Mouse (Mus musculus) lung, adult 2 months (tissue): ENCODE measurements around the gene Tmem151b.

ENCODE experiments used
- CTCF ChIP-seq: fragments of 200-500 bp; IDR thresholded peaks from 2 replicates; pipeline ENCODE4 v1.5.1; 2011; ENCODE audit warnings: mild to moderate bottlenecking, low read length, control low read depth; ENCODE audit not compliant: insufficient read depth
- POLR2A ChIP-seq: fragments of 200-500 bp; IDR thresholded peaks from 2 replicates; pipeline ENCODE4 v1.6.1; 2011; ENCODE audit warnings: low read depth, mild to moderate bottlenecking, control low read depth, low read length, borderline replicate concordance; ENCODE audit errors: extremely low read depth

GRCm38 (mm10) chr17:45503301-45503973 lies 46.0 kb downstream of the Tmem151b start:
- TF ChIP-seq CTCF (no peak), POLR2A (no peak)
